Mouse (Mus musculus): ENCODE data around the gene Gnaz.

- TF ChIP-seq CTCF (IDR thresholded peaks at IDR 0.05; ENCODE audit: extremely low read depth, insufficient read depth, insufficient read length, insufficient replicate concordance): peak; percentile 73; the same call in 1 of the 2 replicates
- no peak for TF ChIP-seq POLR2A (IDR thresholded peaks at IDR 0.05; ENCODE audit: low read depth, low read length)
Observed at GRCm38 (mm10) chr10:75021138-75021537, 54.2 kb downstream of the Gnaz start.
